Mouse (Mus musculus) left cerebral cortex, adult 8-10 months (tissue): ENCODE data around the gene Mturn. TPM values are rescaled to one million over a fixed set of nuclear protein-coding genes. Genes with fewer than 3 reads are reported as not detected.

Experiments
- DNase-seq, 2 experiments: peaks; one replicate each; pipeline ENCODE4 v3.0.0; 2022; ENCODE audit warnings: low spot score in 2 of 2
- total RNA-seq, 4 experiments: library from RNA; stranded (reverse); gene quantifications; 2 replicates each; pipeline ENCODE4 v1.2.4; 2022

The Mturn gene
- total RNA-seq, 4 experiments from 2014 or later = 87.9 to 99.9 (median 93.6) TPM

DNA sequence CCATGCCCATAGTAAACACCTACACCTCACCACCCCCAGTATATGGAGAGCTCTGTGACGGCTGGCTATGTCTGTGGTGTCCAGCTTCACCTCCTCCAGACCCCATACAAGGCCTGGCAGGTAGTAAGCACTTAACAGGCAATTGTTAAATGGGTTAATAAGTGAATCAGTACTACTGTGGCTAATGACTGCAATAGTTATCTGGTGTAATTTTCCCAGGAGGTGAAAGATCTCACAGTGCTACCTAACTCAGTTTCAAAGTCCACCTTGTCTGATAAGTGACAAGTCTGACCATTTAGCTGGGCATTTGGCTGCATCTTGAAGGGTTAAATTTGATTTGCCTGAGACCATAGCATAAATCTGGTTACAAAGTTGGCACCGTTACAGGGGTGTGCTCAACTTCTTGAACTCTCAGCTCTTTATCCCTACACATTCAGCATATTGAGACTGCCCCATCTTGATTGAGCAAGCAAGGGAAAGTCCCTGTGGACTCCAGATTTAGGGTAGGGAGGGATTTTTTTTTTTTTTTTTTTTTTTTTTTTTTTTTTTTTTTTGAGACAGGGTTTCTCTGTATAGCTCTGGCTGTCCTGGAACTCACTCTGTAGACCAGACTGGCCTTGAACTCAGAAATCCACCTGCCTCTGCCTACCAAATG, 48.2 kb downstream of the Mturn start:
- DNase-seq = no peak

DNA sequence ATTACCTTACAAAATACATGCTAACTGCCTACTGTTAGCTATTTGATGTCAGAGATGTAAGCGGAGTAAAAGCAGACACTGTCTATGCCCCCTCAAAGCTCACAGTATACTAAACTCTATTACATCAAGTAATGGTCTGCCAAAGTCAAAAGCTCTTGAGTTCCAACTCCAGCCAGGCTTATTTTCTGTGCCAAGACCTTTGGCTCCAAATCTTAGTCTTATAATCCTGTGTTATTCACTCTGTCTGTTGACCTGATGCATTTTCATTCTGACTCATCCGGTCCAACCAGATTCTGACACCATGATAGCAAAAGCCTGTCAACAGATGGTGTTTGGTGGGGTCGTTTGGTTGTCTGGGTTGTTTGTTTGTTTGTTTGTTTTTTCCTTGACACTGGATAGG, 50.3 kb downstream of the Mturn start:
- DNase-seq = no peak

DNA sequence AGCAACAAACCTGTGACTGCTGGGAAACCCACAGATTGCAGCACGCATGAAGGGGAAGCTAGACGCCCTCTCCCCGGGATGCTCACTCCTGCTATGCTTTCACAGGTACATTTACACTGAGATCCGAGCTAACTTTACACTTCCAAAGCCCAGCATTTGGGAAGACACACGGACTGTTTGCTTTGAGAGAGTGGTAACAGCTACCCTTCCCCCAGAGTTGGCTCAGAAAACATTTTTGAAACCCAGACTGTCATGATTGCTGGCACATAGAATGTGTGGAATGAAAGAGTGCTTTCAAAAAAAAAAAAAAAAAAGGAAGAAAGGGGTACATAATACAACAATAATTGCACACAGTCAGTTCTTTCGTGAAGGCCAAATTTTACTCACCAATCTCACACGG, 51.3 kb downstream of the Mturn start:
- DNase-seq = no peak

- DNase-seq = no peak
Measured at GRCm38 (mm10) chr6:54736126-54736525, 54.7 kb downstream of the Mturn start.

DNA sequence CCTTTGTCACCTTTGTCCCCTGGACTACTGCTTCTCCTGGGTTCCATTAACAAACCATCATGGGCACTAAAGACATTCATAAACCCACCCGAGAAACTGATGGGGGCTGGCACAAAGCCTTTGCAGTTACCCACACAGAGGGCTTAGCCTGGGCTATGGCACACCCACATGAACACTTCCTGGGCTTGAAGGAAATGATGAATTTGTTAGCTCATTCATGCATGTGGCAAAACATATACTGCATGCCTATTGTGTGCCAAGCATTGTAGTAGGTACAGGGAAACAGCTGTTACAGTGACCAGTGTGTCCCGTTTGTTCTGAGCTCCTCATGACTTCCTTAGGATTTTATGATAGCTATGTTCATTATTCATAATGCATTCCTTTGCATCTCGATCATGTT, 55.8 kb downstream of the Mturn start:
- no peak for DNase-seq

DNA sequence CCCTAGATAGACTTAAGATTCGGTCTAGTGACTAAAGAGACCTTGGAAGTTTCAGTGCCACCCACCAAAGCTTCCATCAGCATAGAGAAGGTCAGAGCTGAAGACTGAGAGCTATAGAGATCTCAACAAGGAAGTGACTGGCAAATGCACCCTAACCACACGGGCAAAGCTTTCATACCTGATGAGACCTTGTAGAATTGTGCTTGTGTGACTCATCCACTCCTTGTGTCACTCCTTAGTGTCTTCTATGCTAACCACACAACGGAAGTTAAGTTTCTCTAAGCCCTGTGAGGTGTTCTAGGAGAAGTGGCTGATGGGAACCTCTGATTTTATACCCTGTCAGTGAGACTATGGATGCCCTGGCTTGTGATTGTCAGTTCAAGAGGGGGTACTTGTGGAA, 56.3 kb downstream of the Mturn start:
- DNase-seq = no peak

- DNase-seq = no peak
Measured at GRCm38 (mm10) chr6:54749056-54749455, 67.6 kb downstream of the Mturn start.

- peak in 1 of 2 experiments; percentile 29 for DNase-seq
Measured at GRCm38 (mm10) chr6:54751621-54752020, 70.2 kb downstream of the Mturn start.

GRCm38 (mm10) chr6:54752076-54752475, 70.7 kb downstream of the Mturn start:
- no peak for DNase-seq

Other genes with a start within 250 kb of the Mturn start
- 100 to 1,000 TPM; 158 to 168 (median 161) TPM for gene Scrn1, start 115.1 kb upstream of the Mturn start, total RNA-seq
- gene Plekha8, start 86.5 kb upstream of the Mturn start, total RNA-seq = 10 to 100 TPM; 10.4 to 12.9 (median 11.2) TPM
- gene Fkbp14, start 84.3 kb upstream of the Mturn start, total RNA-seq = 10 to 100 TPM in 1 of 4 experiments, 1 to 10 TPM in 3; 7.7 to 10.2 (median 8.3) TPM
- 10 to 100 TPM; 13.6 to 18.4 (median 15.2) TPM for gene Znrf2, start 135.3 kb downstream of the Mturn start, total RNA-seq